Mouse (Mus musculus) right cerebral cortex, adult 2 months (tissue): ENCODE measurements at regions not wholly inside any gene's neighbourhood (a gene's known extent, or its start where the extent isn't known, plus 50 kb on each side); places are given as distances from the start of the nearest gene placed in this dataset.

Experiments
- DNase-seq, 2 experiments: peaks; one replicate each; pipeline ENCODE4 v3.0.0; 2021 to 2022; ENCODE audit warnings: low spot score in 2 of 2

GRCm38 (mm10) chr2:128368534-128369273, 222.3 kb upstream of the Spdye4c start:
- DNase-seq: no peak

GRCm38 (mm10) chr2:128370821-128371220, 220.2 kb upstream of the Spdye4c start:
- no peak for DNase-seq

GRCm38 (mm10) chr2:128372204-128372603, 218.8 kb upstream of the Spdye4c start:
- no peak for DNase-seq

- no peak for DNase-seq
Measured at GRCm38 (mm10) chr2:128373363-128374252, 217.4 kb upstream of the Spdye4c start.

- DNase-seq: no peak
Measured at GRCm38 (mm10) chr2:128374253-128374566, 216.8 kb upstream of the Spdye4c start.

GRCm38 (mm10) chr2:128374926-128375325, 216.1 kb upstream of the Spdye4c start:
- DNase-seq: no peak

- DNase-seq: no peak
Measured at GRCm38 (mm10) chr2:128375827-128376226, 215.2 kb upstream of the Spdye4c start.

GRCm38 (mm10) chr2:128377176-128377575, 213.8 kb upstream of the Spdye4c start:
- DNase-seq: no peak

- no peak for DNase-seq
Measured at GRCm38 (mm10) chr2:128377680-128378079, 213.3 kb upstream of the Spdye4c start.

GRCm38 (mm10) chr2:128378456-128378855, 212.6 kb upstream of the Spdye4c start:
- DNase-seq: no peak

- no peak for DNase-seq
Measured at GRCm38 (mm10) chr2:128379151-128379550, 211.9 kb upstream of the Spdye4c start.

- peak; percentile 9 to 26 for DNase-seq
Measured at GRCm38 (mm10) chr2:128379554-128379953, 211.5 kb upstream of the Spdye4c start.

GRCm38 (mm10) chr2:128380581-128380980, 210.4 kb upstream of the Spdye4c start:
- no peak for DNase-seq

GRCm38 (mm10) chr2:128381684-128382205, 209.3 kb upstream of the Spdye4c start:
- DNase-seq: no peak

- DNase-seq: no peak
Measured at GRCm38 (mm10) chr2:128382473-128382872, 208.5 kb upstream of the Spdye4c start.

- DNase-seq: peak in 1 of 2 experiments; percentile 8
Measured at GRCm38 (mm10) chr2:128384612-128385011, 206.4 kb upstream of the Spdye4c start.

- DNase-seq: no peak
Measured at GRCm38 (mm10) chr2:128386846-128387621, 204.0 kb upstream of the Spdye4c start.

GRCm38 (mm10) chr2:128387851-128388471, 203.0 kb upstream of the Spdye4c start:
- DNase-seq: no peak

GRCm38 (mm10) chr2:128388883-128389470, 202.0 kb upstream of the Spdye4c start:
- no peak for DNase-seq

- no peak for DNase-seq
Measured at GRCm38 (mm10) chr2:128392344-128392743, 198.7 kb upstream of the Spdye4c start.

- no peak for DNase-seq
Measured at GRCm38 (mm10) chr2:128393401-128393800, 197.6 kb upstream of the Spdye4c start.
